Mouse (Mus musculus): ENCODE measurements around the gene Orai3.
A peak's percentile ranks its signal among the peaks of the same experiment; 100 is the strongest.
"Not testable (repeated sequence)": the region's sequence is repeated elsewhere in the genome, so short reads cannot be mapped to it uniquely, and the experiment has no call there.

Orai3 gene

DNA sequence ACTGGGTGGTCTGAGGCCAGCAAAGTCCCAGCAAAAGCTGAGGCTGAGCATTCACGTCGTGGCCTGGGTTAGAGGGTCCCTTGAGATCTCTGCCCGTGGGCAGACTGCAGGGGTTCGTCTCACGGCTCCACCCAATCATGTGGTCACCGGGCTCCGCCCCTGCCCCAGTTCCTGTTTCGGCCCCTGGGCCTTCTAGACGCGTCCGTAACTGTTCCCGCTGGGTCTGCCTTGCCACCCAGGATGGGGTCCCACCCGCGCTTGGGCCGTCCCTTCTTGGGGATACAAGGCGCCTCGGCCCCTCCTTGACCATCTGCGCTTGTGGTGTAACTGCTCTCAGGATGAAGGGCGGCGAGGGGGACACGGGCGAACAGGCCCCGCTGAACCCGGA lies at the start of gene Orai3:
Orai3 (plus strand) TSS at position 165 of the 388 bp plus-strand sequence.
- DNase-seq = peak; percentile 94

DNA sequence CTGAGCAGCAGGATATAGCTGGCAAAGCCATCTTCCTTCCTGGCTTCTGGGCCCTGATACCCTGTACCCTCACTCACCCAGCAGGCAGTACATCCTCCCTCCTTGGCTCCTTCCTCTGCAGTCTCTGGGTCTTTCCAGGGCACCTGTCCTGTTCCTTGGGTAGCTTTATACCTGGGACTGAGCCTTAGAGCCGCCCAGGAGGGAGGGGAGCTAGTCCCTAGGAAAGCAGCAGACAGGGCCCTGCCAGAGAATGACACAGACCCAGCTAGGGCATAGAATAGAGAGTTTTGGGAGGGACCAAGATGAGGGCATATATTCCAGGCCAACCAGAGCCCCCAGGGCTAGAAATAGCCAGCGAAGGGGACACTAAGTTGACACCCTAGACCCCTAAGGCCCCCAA lies 44.1 kb upstream of the Orai3 start:
- DNase-seq = no peak

DNA sequence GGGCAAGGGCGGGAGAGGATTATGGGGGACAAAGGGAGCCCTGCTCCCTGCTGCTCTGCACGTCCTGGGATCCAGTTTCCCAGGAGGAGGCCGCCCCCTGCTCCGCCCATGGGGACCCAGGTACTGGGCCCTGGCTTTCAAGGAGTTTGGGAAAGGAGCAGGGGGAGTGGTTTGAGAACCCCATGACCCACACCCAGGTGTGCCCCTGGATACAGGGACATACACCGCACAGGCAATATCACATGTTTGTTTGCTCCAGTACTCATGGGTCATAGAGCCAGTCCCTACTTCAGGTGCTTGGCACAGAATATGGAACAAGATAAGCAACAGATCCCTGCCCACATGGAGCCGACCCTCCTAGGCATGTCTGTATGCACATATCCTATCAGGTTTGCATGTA lies 43.7 kb upstream of the Orai3 start:
- no peak for DNase-seq

DNA sequence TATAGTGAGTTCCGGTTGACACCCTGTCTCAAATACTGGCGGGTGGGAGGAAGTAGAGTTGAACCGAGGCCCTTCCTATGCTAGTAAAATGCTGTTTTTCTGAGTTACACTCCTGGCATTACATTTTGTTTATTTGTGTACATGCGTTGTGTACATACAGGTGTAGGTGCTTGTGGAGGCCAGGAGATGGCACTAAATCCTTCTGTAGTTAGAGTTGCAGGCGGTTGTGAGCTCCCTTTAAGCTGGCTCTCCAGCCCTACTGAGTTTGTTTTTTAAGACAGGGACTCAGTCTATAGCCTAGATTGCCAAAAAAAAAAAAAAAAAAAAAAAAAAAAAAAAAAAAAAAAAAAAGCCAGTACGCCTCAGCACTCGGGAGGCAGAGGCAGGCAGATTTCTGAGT lies 41.7 kb upstream of the Orai3 start:
- DNase-seq = no peak

DNA sequence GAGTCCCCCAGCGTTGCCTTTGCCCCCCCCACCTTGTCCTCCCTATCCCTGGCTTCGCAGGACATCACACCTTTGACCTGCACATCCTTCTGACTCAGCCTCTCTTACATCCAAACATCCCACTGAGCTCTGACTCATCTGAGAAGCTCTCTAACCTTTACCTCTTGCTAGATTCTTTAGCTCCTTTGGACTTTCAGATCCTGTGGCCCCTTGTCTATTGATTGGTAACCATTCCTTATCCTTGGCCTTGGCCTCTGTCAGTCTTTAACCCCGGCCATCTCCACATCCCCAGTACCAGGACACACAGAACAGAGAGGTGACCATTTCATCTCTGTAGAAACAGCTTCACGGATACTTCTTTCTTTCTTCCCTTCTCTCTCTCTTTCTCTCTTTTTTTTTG lies 39.4 kb upstream of the Orai3 start:
- no peak for DNase-seq

DNA sequence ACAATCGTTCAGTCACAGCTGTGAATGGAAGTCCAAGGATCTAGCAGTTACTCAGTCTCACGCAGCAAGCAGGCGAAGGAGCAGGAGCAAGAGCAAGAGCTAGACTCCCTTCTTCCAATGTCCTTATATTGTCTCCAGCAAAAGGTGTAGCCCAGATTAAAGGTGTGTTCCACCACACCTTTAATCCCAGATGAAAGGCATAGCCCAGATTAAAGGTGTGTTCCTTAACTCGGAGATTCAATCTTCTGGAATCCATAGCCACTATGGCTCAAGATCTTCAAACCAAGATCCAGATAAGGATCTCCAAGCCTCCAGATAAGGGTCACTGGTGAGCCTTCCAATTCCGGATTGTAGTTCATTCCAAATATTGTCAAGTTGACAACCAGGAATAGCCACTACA lies 37.5 kb upstream of the Orai3 start, which contains the start of gene Ctf2:
Ctf2 (minus strand) TSS at position 101 of the 400 bp plus-strand sequence.
- DNase-seq = not testable (repeated sequence)

DNA sequence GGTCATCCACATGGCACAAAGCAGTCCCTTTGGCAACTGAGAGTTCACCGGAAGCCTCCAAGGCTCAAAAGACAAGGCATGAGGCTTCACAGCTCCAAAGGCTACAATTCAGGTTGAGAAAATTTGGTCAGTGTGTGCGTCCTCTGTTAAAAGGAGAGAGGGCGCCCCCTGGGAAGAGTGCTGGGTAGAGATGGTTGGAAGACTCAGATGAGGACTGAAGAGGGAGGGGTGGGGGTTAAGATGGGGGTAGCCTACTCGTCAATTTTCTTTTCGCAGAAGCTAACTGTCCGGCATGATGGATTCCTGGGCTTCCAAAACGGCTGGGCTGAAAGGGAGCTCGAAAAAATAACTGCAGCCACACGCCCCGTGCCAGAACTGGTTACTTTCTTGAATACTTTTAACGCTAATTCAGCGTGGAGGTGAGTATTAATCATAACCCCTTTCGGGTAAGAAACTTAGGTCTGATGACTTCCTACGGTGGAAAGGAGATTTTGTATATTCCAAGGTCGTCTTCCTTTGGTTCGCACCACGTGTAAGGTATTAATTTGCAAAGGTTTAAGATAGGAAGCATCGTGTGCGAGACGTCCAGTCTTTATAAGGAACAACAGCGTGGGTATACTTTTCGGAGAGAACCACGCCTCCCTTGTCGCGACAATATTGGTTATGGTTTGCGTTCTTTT lies 25.1 kb upstream of the Orai3 start, which contains the start of gene Fbxl19:
Fbxl19 (plus strand) TSS at position 178 of the 680 bp plus-strand sequence.
- DNase-seq = peak; percentile 88

DNA sequence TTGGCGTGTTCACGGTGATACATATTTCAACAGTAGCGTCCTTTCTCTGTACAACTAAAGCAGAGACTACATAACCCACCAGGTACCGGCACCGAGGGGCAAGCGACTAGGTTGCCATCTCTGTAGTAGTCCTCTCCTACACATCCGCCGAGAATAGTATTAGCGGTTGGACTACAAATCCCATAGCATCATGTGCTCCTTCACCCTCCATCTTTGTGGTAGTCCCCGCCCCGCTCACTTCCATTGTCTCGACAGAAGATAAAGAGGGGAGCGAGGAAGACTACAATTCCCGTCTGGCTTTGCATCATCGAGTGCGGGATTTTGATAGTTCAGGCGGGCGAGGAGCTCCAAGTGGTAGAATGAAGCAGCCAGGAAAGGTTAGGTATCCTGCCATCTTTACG lies 24.4 kb upstream of the Orai3 start:
- DNase-seq = peak; percentile 98

DNA sequence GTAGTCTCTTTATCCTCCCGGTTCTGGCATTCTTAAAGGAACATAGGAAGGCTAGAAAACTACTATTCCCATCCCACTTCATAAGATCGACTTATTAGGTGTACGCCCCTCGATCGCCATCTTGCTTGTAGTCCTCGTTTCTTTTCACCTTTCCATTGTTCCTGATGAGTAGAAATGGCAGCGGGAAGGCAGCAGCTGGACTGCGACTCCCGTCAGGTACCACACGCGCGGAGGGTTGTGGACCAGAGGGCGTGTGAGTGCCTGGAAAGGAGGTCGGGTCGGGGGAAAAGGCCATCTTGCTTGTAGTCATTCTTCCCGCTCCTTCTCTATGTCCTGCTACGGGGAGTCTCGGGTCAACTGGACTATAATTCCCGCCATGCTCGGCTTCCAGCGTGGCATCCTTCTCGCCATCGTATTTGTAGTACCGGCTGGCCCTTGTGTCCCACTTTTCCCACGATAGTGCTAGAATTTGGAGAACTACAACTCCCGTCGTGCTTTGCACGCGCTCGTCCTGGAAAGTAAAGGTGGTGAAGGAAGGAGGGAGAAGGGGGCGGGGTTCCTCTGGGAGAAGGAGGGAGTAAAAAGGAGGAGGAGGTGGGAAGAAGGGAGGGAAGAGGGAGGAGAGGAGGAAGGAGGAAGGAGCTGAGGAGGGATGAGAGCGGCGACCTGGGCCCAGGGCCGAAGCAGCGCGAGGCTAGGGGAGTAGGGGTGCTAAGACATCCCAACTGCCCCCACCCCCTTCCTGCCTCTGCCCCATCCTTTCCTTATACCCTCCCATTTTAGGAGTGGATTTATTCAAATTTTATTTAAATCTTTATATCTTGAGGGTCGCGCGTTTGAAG lies 23.7 kb upstream of the Orai3 start:
- DNase-seq = peak; percentile 99

DNA sequence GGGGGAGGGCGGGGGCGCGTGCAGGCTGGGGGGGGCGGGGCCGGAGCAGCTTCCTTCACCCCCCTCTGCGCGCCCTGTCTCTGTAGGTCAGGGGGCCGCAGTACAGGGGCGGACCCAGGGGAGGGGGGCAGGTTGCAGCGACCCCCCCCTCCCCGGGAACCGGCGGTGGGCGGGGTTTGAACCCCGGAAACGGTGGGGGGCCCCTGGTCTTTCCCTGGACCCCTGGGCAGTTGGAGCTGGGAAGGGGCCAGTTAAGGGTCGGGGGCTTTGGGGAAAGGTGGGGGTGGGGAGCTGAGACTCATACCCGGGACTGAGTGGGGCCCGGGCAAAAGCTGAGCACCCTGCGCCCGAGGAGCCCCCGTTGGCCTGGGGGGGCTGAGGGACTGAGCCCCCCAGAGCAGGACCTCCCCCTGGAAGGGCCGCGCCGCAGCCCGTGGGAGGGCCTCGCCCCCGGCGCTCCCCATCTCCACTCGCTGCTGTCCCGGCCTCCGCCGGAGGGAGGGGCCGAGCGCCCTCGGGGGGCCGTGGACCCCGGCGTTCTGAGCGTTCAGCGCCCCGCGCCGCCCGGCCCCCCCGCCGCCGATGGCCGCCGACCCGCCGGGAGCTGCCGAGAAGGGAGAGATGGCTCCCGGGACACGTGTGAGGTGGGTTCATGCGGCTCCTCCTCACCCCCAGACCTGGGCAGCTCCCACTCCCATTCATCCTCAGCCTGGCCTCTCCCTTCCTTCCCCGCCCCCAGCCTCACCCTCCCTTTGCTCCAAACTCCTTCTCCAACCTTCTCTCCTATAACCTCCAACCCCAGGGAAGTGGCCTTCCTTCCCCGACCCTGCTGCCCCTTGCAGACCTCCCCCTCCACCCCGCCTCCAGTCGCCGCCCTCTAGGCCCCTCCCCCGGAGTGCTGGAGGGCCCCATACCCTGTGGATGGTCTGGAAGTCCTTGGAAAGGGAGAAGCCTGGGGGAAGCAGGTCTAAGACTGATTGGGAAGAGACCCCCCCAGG lies 22.8 kb upstream of the Orai3 start:
- DNase-seq = no peak

DNA sequence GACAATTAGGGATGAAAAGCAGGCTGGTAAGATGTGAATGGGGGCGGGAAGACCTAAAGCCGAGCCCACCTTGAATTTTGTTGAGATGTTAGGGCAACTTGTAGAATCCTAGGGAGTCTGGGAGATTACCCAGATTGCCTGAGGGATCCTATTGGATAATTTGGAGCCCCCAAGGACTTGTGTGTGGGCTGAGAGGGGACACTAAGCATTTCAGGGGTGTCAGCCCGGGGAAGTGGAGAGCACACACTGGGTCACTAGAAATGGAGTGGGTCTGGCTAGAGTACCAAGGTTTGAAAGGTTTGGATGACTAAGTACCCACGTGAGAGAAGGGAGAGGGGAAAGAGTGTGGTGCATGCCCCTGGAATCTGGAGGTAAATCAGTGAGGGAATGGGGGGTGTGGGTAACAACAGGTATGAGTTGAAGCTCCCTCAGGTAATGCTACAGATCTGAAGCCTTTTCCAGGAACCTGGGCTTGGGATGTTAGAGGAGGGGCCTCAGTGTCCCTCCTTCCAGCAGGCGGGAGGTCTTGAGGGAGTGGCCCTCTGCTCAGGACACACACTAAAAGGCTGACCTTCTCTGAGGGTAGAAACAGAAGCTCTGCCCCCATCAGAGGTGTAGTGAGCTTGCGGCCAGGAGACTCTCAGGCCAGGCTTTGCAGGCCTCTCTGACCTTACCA lies 21.9 kb upstream of the Orai3 start:
- no peak for DNase-seq

DNA sequence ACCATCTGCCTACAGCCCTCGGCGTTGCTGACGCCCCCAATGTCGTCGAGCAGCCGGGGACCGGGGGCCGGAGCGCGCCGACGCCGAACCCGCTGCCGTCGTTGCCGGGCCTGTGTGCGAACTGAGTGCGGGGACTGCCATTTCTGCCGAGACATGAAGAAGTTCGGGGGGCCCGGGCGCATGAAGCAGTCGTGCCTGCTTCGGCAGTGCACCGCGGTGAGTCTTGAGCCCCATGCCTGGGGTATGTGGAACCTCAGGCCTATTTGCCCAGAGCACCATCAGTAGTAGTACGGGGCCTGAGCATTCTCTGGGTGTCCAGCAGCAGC lies 21.4 kb upstream of the Orai3 start:
- no peak for DNase-seq

DNA sequence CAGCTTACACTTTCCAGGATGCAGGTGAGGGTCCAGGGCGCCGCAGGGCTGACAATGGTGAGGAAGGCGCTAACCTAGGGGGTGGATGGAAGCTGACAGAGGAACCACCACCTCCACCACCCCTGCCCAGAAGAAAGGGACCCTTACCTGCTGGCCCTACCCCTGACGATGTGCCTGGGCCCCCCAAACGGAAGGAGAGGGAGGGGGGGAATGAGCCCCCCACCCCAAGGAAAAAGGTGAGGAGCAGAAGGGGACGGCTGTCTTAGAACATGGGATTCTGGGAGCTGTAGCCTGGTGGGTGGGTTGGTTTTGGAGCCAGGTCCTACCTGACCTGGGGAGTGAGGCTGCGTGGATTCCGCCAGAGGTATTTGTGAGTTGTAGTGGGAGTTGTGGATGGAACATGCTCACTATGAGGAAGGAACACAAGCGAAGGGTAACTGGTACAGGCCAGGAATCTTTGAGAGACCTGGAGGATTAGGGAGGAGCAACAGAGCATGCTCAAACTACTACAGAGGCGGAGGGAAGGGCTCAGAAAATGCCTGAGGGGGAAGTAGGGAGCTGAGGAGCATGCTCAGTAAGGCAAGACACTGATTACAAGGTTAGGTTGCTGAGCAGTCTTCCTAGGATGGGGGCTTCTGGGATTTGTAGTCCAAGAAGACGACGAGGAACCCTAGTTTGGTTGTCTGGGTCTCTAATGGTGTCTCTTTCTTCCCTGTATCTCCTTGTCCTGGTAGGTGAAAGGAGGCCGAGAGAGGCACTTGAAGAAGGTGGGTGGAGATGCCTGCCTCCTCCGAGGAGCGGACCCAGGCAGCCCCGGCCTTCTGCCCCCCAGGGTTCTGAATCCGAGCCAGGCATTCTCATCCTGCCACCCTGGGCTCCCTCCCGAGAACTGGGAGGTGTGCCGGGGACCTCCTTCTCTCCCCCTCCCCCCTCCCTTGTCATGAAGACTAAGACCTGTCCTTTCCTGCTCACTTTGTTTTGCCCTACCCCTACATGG lies 19.2 kb upstream of the Orai3 start:
- DNase-seq = peak; percentile 50

DNA sequence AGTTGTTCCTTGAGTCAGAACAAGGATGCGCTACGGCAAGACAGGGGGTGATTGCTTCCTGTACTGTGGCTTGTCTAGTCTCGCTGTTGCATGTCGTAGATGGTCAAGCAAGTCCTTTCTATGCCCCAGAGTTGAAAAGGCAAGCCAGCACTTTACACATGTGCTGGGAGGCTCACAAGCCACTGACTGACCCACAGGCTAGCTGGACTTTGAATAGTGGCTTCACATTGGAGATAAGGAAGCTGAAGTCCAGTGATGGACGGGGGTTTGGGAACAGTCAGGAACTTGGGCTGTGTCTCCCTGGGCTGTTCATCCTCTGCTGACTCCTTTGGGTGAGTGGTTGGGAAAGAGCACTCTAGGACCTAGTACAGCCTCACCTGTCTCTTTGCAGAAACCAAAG lies 18.0 kb upstream of the Orai3 start:
- no peak for DNase-seq

DNA sequence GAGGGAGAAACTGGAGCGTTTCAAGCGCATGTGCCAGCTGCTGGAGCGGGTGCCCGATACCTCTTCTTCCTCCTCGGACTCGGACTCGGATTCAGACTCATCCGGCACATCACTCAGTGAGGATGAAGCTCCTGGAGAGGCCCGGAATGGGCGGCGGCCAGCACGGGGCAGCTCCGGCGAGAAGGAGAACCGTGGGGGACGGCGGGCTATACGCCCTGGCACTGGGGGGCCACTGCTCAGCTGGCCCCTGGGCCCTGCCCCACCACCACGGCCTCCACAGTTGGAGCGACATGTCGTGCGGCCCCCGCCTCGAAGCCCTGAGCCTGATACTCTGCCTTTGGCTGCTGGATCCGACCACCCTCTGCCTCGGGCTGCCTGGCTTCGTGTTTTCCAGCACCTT lies 17.5 kb upstream of the Orai3 start:
- no peak for DNase-seq

DNA sequence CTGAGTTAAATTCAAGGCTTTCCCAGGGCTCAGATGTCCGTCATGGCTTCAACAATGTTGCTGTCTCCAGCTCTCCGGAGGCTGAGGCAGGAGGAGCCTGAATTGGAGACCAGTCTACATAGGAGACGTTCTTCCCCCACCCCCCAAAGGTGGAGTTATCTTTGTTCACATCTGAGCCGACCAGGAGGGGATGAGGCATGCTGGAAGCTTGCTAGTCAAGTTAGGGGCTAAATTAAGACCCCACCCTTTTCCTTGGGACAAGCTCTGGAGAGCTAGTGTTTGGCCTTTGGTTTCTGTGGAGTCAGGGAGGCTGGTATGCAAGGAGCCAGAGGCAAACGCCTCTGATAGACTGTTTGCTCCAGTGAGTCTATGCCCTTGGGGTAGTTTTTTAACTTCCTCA lies 16.5 kb upstream of the Orai3 start:
- no peak for DNase-seq

DNA sequence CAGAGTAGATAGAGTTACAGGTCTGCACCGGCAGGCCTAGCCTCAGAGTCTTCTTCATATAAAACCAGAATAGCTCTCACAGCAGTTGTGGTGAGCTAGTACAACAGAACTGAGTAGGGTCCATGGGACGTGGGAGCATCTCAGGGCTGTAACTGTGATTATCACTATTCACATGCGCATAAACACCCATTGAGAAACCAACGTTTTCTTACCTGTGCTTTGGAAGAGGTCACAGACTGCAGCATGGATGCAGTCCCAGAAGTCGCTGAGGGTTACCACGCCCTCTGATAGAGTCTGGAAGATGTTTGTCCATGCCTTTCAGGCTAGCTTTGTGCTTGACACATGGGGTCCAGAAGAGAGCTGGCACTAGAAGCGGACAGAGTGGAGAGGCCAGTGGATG lies 15.9 kb upstream of the Orai3 start:
- DNase-seq = no peak

DNA sequence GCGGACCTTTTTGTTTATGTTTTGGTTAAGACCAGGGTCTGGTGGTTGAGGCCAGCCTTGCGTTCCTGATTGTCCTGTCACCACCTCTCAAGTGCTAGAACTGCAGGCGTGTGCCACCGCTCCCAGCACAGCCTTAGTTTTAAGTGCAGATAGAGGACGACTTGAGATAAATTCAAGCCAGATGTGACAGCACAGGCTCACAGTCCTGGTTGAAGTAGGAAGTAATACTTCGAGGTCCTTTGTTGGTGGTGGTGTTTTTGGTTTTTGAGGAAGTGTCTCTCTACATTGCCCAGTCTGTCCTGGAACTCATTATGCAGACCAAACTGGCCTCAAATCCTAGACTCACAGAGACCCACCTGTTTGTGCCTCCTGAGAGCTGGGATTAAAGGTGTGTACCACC lies 9.9 kb upstream of the Orai3 start:
- no peak for DNase-seq

DNA sequence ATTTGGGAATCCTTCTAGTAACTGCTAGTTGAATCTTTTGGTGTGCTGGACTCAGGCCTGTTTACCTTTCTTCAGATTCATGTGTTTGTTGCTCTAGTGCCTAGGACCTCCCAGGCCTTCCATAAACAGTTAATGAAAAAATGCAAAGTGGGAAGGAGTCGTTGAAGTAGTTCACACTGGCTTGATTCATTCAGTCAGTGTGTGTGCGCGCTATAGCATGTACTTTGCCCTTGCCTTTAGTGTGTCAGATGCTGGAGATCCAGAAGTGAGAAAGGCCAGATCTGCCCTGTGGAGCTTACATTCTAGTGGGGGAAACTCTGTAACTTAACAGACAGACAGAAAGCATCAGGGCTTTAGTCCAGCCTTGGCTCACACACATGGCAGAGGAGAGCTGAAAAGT lies 9.1 kb upstream of the Orai3 start:
- no peak for DNase-seq

DNA sequence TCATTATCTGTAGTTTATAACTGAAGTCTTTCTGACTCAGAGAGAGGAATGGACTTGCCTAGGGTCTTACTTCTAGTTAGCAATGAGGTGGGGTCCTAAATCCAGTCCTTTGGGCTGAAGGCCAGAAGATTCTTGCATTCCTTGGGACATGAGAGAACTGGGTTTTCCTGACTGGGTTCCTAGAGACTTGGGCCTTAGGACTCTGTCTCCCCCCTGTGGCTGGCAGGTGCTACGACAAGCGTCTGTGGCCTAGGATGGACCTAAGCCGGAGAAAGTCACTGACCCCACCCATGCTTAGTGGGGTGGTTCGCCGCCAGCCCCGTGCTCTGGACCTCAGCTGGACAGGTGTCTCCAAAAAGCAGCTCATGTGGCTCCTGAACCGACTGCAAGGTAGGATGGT lies 8.6 kb upstream of the Orai3 start:
- peak; percentile 82 for DNase-seq

DNA sequence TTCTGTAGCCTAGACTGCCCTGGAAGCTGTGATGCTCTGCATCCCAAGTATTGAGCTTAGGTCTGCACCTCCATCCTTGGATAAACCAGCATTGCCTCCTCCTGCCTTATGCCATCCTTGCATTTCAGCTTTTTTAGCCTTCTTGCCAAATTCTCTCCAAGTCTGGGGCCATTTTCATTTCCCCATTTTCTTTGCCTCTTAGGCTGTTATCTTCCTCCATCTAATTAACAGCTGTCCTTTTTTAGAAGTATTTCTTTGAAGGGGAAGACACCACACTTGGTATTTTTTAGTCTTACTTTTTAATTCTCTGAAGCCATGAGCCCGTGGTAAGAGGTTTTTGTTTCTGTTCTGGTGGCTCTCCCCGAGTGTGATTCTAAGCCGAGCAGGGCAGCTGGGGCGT lies 6.0 kb upstream of the Orai3 start:
- DNase-seq = no peak

Data from lung, postnatal 36 days (tissue).